Mouse (Mus musculus) cerebellum, adult 8-10 months (tissue): ENCODE data around the gene 4931406P16Rik.

ENCODE experiments used
- DNase-seq: peaks from one replicate; pipeline ENCODE4 v3.0.0; 2022

The 4931406P16Rik gene

DNA sequence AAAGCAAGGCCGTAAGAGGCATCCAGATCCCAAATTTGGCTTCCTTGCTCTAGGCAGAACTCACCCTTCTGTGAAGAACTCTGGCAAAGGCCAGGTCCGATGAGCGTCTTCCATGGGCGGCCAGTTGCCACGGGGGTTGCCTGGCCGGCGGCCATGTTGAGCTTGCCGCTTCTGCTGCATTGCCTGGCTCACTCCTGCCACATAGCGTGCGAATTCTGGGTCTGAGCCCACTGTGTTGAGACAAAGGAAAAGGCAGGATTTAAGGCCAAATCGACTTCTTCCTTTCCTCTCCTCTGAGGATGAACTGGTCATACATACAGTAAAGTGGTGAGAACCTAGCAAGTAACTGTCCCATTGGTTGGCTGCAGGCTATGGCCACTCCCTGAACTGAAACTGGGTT is 71.2 kb downstream of the 4931406P16Rik start:
- DNase-seq, result peak; percentile 69

DNA sequence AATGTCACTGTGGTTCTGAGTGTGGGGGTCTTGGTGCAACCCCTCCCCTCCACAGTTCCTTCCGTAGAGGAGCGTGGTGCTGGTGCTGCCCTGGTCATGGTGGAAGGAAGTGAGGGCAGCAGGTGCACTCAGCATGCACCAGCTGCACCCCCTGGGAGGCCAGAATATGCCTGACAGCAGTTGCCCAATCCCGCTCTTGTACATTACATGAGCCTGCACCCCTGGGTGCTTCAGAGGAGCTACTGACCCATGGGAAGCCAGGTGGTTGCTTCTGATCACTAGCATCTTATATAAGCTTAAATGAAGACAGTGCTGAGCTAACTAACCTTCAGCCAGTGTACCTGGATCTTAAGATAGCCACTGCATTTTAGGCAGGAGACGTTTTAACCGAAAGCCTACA is 75.3 kb downstream of the 4931406P16Rik start:
- DNase-seq, result peak; percentile 28

DNA sequence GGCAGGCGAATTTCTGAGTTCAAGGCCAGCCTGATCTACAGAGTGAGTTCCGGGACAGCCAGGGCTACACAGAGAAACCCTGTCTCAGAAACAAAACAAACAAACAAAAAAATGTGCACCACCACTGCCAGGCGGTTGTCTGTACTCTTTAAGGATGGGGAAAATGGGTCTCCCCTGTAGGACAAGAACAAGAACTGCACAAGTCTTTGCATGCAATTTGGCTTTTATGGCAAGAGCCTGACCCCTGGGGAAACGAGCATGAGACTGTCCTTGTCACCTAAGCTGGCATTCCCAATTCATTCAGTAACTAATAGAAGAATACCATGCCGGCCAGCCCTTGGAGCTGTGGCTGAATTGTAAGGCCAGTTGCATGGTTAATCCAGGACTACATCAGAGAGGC is 77.7 kb downstream of the 4931406P16Rik start:
- DNase-seq, result no peak

DNA sequence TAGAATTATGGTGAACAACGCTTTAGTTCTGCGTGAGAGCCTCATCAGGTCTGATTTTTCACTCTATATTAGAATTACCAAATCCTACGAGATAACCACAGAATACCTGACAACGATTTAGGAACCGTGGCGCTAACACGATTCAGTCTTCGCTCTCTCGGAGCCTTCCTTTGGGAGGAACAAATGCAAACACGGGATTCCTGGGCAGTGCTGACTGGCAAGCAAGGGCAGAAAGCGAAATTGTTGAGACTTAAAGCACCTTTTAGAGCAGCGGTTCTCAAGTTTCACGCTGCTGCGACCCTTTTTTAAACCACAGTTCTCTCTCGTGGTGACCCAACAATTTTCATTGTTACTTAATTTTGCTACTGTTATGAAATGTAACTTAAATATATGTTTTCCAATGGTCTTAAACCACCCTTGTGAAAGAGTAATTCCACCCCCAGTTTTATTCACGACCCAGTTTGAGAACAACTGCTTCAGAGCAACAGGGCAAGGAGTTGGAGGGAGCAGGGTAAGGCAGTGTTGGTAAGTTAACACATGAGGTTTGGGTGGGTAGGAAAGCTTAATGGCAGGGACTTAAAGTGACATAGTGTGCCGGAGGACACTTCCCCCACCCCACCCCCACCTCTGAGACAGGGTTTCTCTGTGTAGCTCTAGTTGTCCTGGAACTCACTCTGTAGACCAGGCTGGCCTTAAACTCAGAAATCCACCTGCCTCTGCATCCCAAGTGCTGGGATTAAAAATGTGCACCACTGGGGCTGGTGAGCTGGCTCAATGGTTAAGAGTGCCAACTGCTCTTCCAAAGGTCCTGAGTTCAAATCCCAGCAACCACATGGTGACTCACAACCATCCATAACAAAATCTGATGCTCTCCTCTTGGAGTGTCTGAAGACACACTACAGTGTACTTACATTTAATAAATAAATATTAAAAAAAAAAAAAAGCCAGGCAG is 78.5 kb downstream of the 4931406P16Rik start:
- DNase-seq, result no peak

DNA sequence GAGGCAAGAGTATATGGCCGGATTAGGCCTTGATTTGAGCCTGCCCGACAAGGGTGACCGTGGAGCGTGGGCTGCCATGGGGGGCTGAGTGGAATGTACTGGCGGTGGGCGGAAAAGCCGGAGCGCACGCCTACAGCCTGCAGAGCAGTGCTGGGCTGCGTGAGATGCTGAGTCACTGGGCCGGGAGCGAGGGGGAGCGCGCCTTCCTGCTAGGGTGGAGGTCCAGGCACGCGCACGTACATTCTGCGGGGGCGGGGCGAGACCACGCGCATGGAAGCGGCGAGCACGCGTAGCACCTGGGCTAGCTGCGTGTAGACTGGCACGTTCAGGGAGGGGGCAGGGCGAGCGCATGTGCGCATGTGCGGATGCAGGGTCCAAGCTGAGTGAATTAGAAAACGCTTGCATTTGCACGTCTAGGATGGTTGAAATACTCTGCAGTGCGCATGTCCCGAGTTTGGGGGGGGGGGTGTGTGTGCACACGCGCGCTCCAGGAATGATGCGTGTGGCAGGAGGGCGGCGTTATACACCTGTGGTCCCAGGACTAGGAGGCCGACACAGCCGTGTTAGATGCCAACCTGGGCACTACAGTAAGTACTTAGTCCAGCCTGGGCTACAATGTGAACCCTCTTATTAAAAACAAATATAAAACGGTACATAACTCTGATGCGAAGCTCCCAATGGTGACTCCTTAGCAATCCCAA is 79.3 kb downstream of the 4931406P16Rik start:
- DNase-seq, result peak; percentile 100

DNA sequence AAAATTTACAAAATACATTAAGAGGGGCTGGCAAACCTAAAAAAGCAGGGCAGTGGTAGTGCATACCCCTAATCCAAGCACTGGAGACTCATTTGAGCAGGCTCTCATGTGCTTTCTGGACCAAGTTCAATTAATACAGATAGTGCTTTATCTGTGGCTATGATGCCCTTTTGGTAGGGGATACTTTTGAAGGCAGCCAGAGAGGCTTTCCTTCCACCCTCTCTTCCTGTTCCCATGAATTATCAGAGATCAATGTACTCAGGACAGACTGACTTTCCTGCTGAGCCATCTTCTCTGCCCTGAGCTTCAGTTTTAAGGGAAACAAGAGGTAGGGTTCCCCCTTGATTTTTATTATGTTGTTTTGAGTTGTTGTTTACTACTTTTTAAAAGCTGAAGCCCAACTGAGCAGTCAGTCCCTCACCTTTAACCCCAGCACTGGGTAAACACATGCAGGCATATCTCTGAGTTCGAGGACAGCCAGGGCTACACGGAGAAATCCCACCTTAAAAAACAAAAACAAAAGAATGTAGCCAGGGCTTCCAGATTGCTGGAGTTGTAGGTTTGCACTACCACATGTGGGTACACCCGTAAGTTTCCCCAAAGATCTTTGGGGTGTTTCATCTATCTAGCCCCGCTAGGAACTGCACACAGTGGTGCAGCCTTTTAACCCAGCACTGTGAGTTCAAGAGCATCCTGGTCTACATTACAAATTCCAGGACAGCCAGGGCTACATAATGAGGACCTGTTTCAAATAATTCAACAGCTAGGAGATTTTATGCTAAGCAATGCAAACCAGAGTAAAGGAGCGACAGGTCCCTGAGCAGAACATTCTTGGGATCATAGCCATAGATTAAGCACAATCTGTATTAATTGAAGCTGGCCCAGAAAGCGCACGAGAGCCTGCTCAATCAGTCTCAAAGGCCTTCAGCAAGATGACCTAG is 80.3 kb downstream of the 4931406P16Rik start:
- peak; percentile 37 for DNase-seq

DNA sequence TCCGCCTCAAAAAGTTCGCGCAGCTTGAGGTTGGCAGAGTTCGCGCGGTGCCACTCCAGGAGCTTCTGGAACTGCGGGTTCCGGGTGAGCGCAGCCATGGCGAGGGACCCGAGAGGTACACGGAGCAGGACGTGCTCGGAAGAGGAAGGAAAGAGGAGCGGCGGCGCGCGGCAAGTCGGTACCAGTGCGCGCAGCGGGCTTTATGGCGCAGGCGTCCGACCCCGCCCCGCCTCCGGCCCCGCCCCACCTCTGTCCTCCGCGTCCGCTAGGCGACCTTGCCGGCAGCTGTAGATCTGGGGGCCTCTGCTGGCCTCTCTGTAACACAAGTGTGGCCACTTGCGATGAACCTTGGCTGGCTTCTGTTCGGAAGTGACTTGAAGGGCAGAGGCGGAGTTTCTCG is 83.2 kb downstream of the 4931406P16Rik start, which contains the start of gene Gpi1:
Gene Gpi1 (minus strand): TSS at position 221 of the 400 bp plus-strand sequence.
- DNase-seq, result peak; percentile 70

DNA sequence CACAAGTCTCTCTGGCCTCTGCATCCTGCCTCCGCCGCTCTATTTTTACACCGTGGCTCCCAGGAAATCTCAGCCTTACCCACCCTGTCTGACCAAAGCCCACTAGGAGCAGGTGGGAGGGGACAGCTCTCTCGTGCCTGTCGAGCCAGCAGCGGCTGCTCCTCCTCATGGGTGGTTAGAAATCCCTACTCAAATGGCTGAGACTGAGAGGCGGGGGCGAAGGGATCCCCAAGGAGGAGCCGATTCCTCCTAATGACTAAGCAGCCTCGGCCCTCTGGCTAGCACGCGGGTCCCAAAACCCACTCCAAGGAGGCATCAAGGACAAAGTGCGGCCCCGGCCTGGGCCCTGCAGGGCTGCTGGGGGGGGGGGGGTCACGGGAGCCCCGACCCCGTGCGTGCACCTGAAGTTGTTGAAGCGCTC is 83.7 kb downstream of the 4931406P16Rik start:
- DNase-seq, result peak; percentile 62

DNA sequence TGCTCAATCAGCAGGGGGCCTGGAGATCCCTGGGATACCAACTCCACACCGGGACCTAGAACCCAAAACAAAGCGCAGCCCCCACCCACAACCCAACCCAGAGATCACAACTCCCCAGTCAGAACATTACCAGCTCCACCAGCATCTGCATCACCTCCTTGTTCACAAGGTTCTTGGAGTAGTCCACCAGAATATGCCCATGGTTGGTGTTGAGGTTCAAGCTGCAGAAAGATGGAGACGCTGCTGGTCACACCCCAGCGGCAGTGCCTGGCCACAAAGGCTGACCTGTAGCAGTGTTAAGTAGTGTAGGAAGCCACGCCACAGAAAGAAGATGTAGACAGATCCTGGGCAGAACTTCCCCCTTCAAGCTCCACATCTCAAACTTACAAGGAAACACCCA is 84.2 kb downstream of the 4931406P16Rik start:
- DNase-seq, result no peak

DNA sequence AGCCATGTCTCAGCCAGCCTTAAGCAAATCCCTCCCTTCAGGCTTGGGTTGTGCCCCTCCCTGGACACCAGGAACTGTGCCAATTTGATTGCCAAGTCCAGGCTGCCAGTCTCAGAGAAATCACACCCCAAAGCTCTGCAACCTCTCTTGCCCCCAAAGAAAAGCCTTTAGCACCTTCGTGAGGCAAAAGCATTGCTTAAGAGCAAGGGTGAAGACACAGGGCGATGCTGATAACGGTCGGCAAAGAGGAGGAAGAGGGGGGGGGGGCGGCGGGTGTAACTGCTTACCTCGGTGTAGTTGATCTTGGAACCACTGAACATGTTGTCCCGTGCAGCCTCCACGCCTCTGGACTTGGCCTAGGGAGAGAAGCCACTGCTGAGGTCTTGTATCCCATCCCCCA is 84.7 kb downstream of the 4931406P16Rik start:
- DNase-seq, result peak; percentile 50

DNA sequence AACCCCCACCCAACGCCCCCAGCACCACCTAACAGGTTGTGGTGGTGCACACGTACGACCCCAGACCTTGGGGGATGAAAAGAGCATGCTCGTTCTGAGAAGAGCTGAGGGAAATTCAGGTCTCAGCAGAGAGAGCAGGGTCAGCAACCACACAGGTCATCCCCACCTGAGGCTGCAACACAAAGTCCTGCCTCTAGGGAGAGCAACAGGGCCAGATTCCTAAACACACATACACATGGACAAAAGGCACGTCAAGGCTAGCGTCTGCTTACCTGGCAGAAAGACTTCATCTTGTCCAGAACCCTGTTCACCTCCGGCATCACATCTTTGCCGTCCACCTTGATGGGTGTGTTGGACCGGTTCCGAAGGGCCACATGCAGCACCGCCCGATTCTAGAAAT is 86.5 kb downstream of the 4931406P16Rik start:
- no peak for DNase-seq

DNA sequence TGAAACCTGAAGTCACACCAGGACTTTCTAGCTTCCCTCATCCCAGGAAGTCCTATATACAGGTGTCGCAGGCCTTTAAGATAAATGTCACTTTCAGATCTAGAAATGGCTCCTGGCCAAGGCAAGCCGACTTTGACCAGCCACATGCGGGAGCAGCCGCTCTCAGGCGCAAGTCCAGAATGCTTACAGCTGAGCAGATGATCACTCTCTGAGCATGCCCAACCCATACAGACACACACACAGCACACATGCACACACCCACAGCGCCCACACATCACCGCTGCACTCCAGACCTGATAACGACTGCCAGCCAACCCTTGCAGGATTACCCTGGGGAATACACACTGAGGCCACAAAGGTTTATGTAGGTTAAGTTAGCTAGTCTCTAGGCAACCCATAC is 87.3 kb downstream of the 4931406P16Rik start:
- peak; percentile 25 for DNase-seq

DNA sequence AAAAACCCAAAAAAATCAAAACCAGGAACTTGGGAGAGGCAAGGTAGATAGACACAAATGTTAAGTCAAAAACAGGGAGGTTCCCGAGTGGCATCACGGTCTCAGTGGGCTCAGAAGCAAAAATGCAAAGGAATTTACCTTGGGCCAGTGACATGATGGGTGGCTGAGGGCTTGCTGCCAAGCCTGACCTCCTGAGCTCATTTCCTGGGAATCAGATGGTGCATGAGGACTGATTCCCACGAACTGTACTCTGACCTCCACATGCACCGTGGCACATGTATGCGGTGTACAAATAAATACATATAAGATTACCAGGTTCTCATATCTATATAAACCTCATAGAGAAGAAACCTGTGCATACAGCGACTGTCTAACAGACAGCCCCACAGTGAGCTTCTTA is 89.0 kb downstream of the 4931406P16Rik start:
- no peak for DNase-seq

DNA sequence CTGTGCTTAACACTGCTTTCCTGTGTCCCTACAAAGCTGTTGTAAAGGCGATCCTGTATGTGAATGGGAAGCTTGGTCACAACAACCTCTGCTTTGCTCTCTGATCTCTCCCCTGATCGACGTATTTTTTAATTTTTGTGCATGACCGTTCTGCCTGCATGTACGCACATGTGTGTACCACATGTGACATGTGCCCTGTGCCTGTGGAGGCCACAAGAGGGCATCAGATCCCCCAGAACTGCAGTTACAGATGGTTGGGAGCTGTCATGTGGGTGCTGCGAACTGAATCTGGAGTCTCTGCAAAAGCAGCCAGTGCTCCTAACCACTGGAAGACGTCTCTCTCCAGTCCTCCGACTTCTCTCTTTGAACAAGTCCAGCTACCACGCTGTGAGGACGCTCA is 91.0 kb downstream of the 4931406P16Rik start:
- no peak for DNase-seq

DNA sequence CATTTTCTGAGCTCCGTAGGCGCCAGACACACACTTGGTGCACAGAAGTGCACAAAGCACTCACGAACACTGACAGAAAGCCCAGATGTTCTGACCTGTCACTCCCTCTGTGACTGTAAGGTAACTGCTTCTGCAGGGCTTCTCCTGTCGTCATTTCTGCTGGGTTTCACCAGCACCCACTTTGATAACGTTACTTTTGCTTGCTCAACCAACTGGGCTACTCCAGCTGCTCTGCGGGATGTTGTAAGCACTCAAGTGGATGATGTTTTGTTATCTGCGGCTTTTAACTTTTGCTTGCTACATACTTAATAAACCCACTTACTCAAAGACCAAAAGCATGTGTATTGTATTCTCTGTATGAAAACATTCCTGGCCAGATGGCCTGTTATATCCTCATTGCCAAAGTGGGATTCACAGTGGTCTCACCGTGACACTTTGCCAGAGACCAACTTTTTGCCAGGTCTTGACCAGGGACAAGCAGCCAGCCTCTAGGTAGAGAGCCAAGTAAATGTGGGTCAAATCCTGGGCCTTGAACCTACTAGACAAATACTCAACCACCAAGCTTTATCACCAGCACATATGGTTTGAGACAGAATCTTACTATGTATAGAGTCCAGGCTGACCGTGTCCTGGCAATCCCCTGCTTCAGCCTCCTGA is 91.6 kb downstream of the 4931406P16Rik start:
- no peak for DNase-seq

DNA sequence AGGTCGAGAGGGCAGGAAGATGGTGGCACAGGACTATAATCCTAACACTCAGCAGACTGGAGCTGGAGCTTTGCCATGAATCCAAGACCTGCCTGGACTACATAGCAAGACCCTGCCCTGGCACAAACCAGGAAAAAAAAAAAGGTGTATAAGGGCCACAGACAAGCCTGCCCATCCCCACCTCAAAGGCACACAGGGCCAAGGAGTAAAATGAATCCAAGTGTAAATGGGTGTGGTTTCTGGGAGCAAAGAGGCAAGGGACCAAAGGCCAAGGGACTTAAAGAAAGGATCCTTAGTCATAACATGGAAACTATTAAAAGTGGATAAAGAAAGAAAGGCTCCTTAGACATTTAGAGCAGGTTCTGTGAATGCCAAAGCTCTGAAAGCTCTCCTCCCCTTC is 94.9 kb downstream of the 4931406P16Rik start:
- DNase-seq, result no peak

DNA sequence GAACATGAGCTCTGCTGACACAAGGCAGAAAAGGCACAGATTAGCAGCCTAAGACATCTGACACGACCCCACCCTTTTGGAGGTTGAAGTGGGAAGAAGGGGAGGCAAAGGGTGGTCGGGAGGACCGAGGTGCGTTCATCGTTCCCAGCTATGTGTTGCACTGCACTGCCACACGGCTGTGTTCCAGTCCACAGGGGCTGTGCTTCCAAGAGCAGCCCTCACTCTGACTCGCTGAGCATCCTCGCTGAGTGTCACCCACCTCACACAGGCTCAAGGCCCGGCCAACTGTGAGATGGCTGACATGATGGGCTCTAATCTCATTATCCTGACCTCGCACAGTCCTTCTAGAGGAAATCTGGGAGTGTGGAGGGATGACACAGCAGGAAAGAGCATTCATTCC is 96.9 kb downstream of the 4931406P16Rik start:
- DNase-seq, result no peak

DNA sequence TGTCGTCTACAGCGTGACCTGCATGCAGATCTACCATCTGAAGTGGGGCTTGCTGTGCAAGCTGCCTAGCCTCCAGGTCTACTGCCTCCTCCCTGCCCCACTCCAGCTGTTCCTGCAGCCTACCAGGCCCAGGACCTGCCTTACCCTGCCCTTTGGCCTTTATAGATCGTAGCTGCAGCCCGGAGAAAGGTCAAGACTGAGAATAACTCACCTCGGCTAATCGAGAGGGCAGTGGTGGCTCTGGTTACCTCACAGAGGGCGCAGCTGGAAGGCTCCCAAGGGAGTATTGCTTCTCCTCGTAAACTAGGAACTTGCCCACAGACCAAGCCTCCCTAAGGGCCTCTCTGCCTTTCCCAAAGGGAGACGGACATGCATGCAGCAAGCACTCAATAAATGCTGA is 97.9 kb downstream of the 4931406P16Rik start:
- DNase-seq, result no peak

DNA sequence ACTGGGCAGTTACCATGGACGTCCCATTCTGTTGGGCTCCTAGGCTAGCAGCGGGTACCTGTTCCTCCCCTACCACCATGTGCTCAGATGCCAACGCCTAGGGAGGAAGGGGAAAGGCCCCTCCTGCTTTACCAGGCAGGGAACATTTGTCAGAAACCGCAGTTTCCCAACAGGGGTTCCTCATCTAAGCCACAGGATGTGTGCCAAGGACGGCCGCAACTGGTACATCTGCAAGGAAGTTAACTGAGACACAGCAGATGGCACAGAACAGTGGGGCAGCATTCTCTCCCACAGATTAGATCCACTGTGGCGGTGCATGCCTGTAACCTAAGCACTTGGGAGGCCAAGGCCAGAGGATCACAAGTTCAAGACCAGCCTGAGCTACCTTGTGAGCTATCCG is 98.7 kb downstream of the 4931406P16Rik start:
- DNase-seq, result no peak

DNA sequence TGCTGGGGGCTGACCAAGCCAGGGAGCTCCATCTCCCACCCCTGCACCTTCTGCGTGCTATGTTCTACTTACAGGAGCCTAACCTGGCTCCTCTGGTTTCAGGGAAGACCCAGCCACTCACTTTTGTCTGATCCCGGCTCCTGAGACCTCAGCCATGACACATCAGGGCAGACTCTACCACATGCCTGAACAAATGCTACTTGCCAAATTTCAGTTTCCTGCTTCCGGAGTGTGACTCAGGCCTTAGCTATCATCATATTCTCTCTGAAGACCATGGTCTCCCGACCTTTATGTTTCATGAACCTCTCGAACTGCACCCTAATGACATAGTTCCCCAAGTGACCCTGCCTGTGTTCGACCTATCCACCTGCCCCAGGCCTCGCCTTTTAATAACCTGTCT is 100.1 kb downstream of the 4931406P16Rik start:
- no peak for DNase-seq

DNA sequence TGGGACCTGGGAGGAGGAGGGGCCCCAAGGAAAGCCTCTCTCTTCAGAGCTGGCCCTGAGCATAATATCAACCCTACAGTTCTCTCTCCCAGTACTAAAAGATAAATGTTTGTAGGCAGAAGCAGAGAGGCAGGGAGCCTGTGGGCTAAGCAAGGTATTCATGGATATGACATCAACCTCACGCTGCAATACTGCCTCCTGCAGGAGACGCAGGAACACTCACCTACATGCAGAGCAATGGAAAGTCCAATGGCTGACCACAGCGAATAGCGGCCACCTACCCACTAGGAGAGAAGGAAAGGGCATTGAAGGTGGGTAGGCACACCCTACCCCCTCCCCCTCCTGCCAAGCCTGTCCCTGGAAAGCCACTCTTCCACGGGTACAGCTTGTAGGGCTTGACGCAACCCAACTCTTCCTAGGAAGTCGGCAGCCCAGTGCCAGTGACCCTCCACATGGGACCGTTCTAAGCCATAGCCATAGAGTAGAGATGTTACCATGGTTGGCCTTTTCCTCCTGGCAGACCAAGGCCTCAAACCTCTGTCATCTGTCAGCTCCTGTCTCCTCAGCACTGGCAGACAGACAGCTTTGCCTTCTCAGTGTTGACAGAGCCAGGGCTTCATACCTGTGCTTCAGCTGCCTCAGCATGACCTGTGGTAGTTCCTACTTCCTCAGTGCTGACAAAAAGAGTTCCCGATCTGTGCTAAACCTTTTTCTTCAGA is 105.2 kb downstream of the 4931406P16Rik start:
- DNase-seq, result no peak

DNA sequence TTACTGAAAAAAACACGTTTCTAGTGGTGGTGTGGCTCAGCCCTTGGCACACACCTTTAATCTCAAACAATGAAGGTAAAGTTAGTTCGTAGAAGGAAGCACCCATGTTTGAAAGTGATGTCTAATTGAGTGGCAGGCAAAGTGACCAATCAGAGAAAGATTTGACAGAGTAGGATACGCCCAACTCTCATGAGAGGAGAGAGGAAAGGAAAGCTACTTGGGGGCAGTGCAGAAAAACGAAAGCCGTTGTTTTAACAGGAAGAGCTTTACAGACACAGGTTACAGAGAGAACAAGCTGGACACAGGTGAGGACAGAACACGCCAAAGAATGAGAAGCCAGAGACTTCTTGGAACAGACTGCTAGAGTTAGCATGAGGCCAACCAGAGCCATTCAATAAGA is 107.0 kb downstream of the 4931406P16Rik start:
- DNase-seq, result no peak
